Mouse (Mus musculus) hindbrain, embryonic 14.5 days (tissue): ENCODE results near the gene Sft2d1. TPM values are rescaled to one million over a fixed set of nuclear protein-coding genes. Genes with fewer than 3 reads are reported as not detected.
"Not testable (repeated sequence)": the region's sequence is repeated elsewhere in the genome, so short reads cannot be mapped to it uniquely, and the experiment has no call there.

ENCODE experiments used
- ATAC-seq: fragments of 200-750 bp; cut with Nextera tagmentation; 2 replicates; pipeline ENCODE4 v1.8.0; 2017; ENCODE audit warnings: moderate number of reproducible peaks, mild to moderate bottlenecking, moderate TSS enrichment, moderate library complexity; ENCODE audit not compliant: low FRiP score
- DNase-seq: peaks from one replicate; pipeline ENCODE4 v3.0.0-alpha.2; 2015; ENCODE audit warnings: low spot score
- H3K27ac ChIP-seq: fragments of 300-500 bp; sonication (generic); 2 replicates; pipeline ENCODE4 v1.5.1; 2014; ENCODE audit warnings: mild to moderate bottlenecking, moderate library complexity
- H3K27me3 ChIP-seq: fragments of 300-500 bp; sonication (generic); 2 replicates; pipeline ENCODE4 v1.6.1; 2014; ENCODE audit warnings: mild to moderate bottlenecking, low read length, mixed read lengths; ENCODE audit not compliant: control insufficient read depth, insufficient read depth
- H3K36me3 ChIP-seq: fragments of 300-500 bp; sonication (generic); replicated peaks from 2 replicates; pipeline ENCODE4 v1.6.1; 2014; ENCODE audit not compliant: control insufficient read depth, insufficient read depth
- H3K4me1 ChIP-seq: fragments of 300-500 bp; sonication (generic); replicated peaks from 2 replicates; pipeline ENCODE4 v1.6.1; 2014; ENCODE audit warnings: antibody characterized with exemption, low read length, mixed read lengths; ENCODE audit not compliant: control insufficient read depth, insufficient read depth
- H3K4me2 ChIP-seq: fragments of 300-500 bp; sonication (generic); replicated peaks from 2 replicates; pipeline ENCODE4 v1.6.1; 2014; ENCODE audit warnings: mild to moderate bottlenecking, moderate library complexity
- H3K4me3 ChIP-seq: fragments of 300-500 bp; sonication (generic); replicated peaks from 2 replicates; pipeline ENCODE4 v1.5.1; 2014; ENCODE audit warnings: mild to moderate bottlenecking, low read length
- H3K9ac ChIP-seq: fragments of 300-500 bp; sonication (generic); 2 replicates; pipeline ENCODE4 v1.6.1; 2014
- H3K9me3 ChIP-seq: fragments of 300-500 bp; sonication (generic); 2 replicates; pipeline ENCODE4 v1.6.1; 2016; ENCODE audit warnings: low read length; ENCODE audit not compliant: control insufficient read depth
- WGBS: fragments of 180-500 bp; shearing (Covaris S2); extraction: QIAGEN DNeasy Blood & Tissue Kit; methylation state at CpG from one replicate; pipeline ENCODE4 v1.1.7; 2014; 5-methylcytosine and 5-hydroxymethylcytosine counted together
- polyA plus RNA-seq: library from polyadenylated mRNA; unstranded; fragments of >200 nt; fragmentation: Nextera tagmentation; extraction: Ambion mirVana; gene quantifications from 2 replicates; pipeline ENCODE4 v1.2.1, GENCODE M21; 2014

Sft2d1 gene
- 152 and 175 TPM in 2 replicates for polyA plus RNA-seq

GRCm38 (mm10) chr17:8310838-8311614, at the start of gene Sft2d1:
Gene Sft2d1 (plus strand): TSS chr17:8311102.
- DNase-seq (peak; percentile 99), ATAC-seq (peak; percentile 95)
- WGBS = under 1% methylated on average over 38 of the region's 54 CpGs
- Histone ChIP-seq H3K36me3 (no peaks in the 10 kb centered on the region), H3K4me3 (peak within 1 kb of the TSS; percentile 68), H3K27me3 (no peaks in the 10 kb centered on the region), H3K9me3 (no peaks in the 10 kb centered on the region), H3K4me2 (peak within 1 kb of the TSS; percentile 61), H3K27ac (peak within 1 kb of the TSS; percentile 75), H3K4me1 (peaks cover 18% of the 10 kb centered on the region), H3K9ac (peak within 1 kb of the TSS; percentile 76)

DNA sequence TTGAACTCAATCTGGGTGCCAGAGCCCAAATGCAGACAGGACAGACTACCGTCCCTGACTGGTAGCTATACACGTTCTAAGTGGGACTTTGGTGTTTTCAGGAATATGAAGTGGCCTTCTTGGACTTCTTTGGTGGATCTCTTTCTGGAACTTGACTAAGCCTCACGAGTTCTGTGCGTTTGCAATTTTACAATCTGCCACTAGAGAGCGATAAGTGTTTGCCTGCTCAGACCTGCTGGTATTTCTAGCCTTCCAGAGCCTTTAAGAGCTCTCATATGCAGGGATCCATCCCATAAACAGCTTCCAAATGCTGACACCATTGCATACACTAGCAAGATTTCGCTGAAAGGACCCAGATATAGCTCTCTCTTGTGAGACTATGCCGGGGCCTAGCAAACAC, 46.3 kb upstream of the Sft2d1 start:
- not testable (repeated sequence) for ATAC-seq
- peak; percentile 88 for DNase-seq
- 21% methylated on average over 7 of the region's 7 CpGs for WGBS

DNA sequence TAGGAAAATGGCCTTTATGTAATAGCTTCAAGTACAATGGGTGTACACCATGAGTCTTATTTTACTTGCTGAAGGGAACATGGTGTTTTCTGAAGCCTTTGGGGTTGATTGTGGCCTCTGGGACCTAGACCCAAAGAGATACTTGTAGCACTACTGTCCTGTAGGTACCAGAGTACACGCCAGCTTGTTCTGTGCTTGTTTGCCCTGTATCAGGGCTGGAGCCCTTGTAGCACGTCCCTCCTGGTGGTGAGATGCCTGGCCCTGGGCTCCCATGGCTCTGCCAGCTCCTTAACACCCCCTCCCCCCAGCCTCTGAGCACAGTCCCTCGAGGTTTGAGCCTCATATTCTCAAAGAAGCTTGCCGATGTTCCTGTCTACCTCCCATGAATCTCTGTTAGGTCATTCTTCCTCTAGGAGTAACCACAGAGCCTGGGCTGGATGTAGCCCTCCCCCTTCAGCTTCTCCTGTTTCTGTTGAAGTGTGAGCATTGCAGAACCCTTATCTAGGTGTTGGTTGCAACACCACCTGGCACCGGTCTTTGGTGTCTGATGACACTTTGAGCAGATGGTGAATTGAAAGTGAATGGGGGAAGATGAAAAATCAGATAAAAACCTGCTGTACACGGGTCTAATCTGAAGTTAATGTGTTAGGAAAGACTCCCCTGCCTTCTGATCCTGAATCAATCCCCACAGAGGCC, 38.7 kb upstream of the Sft2d1 start:
- 52% methylated on average over 6 of the region's 6 CpGs for WGBS
- Histone ChIP-seq H3K36me3 (no peaks in the 10 kb centered on the region), H3K4me3 (no peak overlapping the region)

More for the DNA sequence above, 46.3 kb upstream of the Sft2d1 start:
- not testable (repeated sequence) for H3K4me1 ChIP-seq, H3K36me3 ChIP-seq, H3K9ac ChIP-seq, H3K4me3 ChIP-seq, H3K4me2 ChIP-seq, H3K27ac ChIP-seq, H3K9me3 ChIP-seq, H3K27me3 ChIP-seq

DNA sequence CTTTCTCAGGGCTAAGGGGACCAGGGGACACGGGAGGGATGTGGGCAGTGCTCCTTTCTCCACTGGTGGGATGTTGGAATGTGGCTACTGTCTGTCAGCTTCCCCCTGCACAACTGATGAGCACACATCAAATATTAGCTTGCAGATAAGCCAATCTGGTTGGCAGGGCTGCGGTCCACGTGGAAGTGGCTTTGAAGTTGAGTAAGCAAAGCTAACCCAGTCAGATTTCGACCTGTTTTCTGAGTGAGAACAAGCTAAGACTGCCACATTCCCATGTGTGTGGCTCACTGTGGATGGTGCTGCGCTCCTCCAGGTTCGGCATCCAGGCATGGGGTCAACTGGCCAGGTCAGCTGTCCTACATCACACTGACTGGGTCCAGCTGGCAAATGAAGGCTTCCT, 38.0 kb upstream of the Sft2d1 start:
- Histone ChIP-seq H3K36me3 (no peaks in the 10 kb centered on the region), H3K4me1 (no peaks in the 10 kb centered on the region), H3K9ac (no peak overlapping the region), H3K27ac (no peak overlapping the region), H3K4me3 (no peak overlapping the region), H3K27me3 (no peaks in the 10 kb centered on the region), H3K4me2 (no peak overlapping the region), H3K9me3 (no peaks in the 10 kb centered on the region)
- DNase-seq (no peak), ATAC-seq (no peak)
- 81% methylated on average over 6 of the region's 6 CpGs for WGBS

More for the DNA sequence above, 38.7 kb upstream of the Sft2d1 start:
- DNase-seq (no peak), ATAC-seq (no peak)
- H3K9me3 ChIP-seq = no peaks in the 10 kb centered on the region
- H3K4me1 ChIP-seq = no peaks in the 10 kb centered on the region
- no peak overlapping the region for H3K4me2 ChIP-seq
- H3K27ac ChIP-seq = no peak overlapping the region
- no peaks in the 10 kb centered on the region for H3K27me3 ChIP-seq
- no peak overlapping the region for H3K9ac ChIP-seq

DNA sequence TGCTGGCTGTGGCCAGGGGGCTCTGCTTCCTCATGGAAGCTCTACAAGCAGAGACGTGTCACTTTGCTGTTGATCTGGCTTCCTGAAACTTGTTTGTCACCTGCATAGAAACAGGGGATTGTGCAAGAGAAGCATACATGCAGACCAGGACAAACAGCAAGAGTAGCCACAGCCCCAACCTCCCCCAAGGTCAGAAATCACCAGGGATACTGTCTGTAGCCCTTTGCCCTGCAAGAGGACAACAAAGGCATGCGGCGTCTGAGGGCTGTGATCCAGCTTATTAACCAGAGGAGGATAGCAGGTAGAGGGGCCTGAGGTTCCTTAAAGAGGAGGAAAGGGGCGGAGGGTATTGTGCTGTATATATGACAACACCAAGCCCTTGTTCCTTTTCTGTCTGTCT, 34.8 kb upstream of the Sft2d1 start:
- DNase-seq (no peak), ATAC-seq (no peak)
- no peak overlapping the region for H3K27ac ChIP-seq
- no peak overlapping the region for H3K9ac ChIP-seq
- H3K4me2 ChIP-seq = no peak overlapping the region
- H3K27me3 ChIP-seq = no peaks in the 10 kb centered on the region
- H3K36me3 ChIP-seq = no peaks in the 10 kb centered on the region
- no peaks in the 10 kb centered on the region for H3K4me1 ChIP-seq
- WGBS = 78% methylated on average over 4 of the region's 4 CpGs
- H3K4me3 ChIP-seq = no peak overlapping the region
- H3K9me3 ChIP-seq = no peaks in the 10 kb centered on the region

DNA sequence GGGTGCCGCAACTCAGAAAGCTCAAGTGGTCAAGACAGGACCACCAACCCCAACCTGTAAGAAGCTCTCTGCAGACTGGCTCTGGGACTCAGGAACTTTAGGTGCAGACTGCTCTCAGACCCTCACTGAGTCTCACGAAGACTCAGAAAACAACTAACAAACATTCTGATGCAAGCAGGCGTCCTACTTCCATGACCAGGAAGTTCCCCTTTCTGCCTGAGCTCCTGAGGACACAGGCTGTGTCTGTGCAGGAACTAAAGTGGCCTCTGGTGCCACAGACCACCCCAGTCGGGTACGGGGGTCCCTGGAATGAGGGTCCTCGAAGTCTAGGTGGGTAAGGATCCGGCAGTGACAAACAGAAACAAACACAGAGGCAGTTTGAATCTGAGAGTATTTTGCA, 34.2 kb upstream of the Sft2d1 start:
- Histone ChIP-seq H3K4me2 (no peak overlapping the region), H3K27ac (no peak overlapping the region), H3K36me3 (no peaks in the 10 kb centered on the region), H3K4me3 (no peak overlapping the region), H3K4me1 (no peaks in the 10 kb centered on the region), H3K9ac (no peak overlapping the region), H3K9me3 (no peaks in the 10 kb centered on the region), H3K27me3 (no peaks in the 10 kb centered on the region)
- no peak for ATAC-seq
- no peak for DNase-seq
- 85% methylated on average over 7 of the region's 7 CpGs for WGBS

- DNase-seq (no peak), ATAC-seq (no peak)
- Histone ChIP-seq H3K4me1 (no peaks in the 10 kb centered on the region), H3K27me3 (no peaks in the 10 kb centered on the region), H3K4me2 (no peak overlapping the region), H3K4me3 (no peak overlapping the region), H3K9ac (no peak overlapping the region), H3K9me3 (no peaks in the 10 kb centered on the region), H3K27ac (no peak overlapping the region), H3K36me3 (no peaks in the 10 kb centered on the region)
- WGBS = 78% methylated on average over 3 of the region's 3 CpGs
Observed at GRCm38 (mm10) chr17:8277266-8277665, 33.6 kb upstream of the Sft2d1 start.

DNA sequence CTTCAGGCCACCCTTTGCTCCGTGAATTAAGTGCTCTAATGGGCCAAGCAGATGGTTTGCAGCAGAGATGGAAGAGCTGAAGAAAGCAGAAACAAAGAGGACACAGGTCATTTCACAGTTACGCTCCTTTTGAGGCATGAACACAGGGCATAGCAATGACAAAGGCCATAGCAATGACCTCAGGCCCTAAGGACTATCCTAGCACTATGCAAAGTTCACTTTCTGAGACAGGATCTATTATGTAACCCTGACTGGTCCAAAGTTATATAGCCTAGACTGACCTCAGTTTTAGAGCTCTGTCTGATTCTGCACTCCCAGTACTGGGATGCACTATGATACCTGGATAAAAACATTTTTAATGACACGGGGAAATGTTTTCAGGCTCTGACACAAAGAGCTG, 32.5 kb upstream of the Sft2d1 start:
- no peaks in the 10 kb centered on the region for H3K36me3 ChIP-seq
- H3K4me3 ChIP-seq = no peak overlapping the region
- no peak overlapping the region for H3K27ac ChIP-seq
- ATAC-seq = no peak
- H3K27me3 ChIP-seq = no peaks in the 10 kb centered on the region
- no peak overlapping the region for H3K4me2 ChIP-seq
- no peaks in the 10 kb centered on the region for H3K9me3 ChIP-seq
- H3K9ac ChIP-seq = no peak overlapping the region
- 0 out of 2 replicates have a peak, but pooled peaks cover 6% of the 10 kb centered on the region for H3K4me1 ChIP-seq
- DNase-seq = no peak
- WGBS = 60% methylated on average over 3 of the region's 3 CpGs

- DNase-seq = peak; percentile 62
- peak within 1 kb of the TSS; percentile 91 for H3K4me3 ChIP-seq
- no peaks in the 10 kb centered on the region for H3K36me3 ChIP-seq
- H3K4me2 ChIP-seq = peak within 1 kb of the TSS; percentile 97
- no peaks in the 10 kb centered on the region for H3K27me3 ChIP-seq
- H3K9ac ChIP-seq = peak within 1 kb of the TSS; percentile 90
- peak within 1 kb of the TSS; percentile 89 for H3K27ac ChIP-seq
- no peaks in the 10 kb centered on the region for H3K9me3 ChIP-seq
- 1% methylated on average over 34 of the region's 35 CpGs for WGBS
- ATAC-seq = peak; percentile 9; the same call in 1 of the 2 replicates
- H3K4me1 ChIP-seq = peaks cover 23% of the 10 kb centered on the region
Observed at GRCm38 (mm10) chr17:8282821-8283525, 27.9 kb upstream of the Sft2d1 start, which contains the start of gene Mpc1. Gene Mpc1 (plus strand): TSS chr17:8282904.
